Mouse (Mus musculus): Measurements from ENCODE around the gene Tnfrsf8.
"Not testable (repeated sequence)": the region's sequence is repeated elsewhere in the genome, so short reads cannot be mapped to it uniquely, and the experiment has no call there.

Gene Tnfrsf8

DNA sequence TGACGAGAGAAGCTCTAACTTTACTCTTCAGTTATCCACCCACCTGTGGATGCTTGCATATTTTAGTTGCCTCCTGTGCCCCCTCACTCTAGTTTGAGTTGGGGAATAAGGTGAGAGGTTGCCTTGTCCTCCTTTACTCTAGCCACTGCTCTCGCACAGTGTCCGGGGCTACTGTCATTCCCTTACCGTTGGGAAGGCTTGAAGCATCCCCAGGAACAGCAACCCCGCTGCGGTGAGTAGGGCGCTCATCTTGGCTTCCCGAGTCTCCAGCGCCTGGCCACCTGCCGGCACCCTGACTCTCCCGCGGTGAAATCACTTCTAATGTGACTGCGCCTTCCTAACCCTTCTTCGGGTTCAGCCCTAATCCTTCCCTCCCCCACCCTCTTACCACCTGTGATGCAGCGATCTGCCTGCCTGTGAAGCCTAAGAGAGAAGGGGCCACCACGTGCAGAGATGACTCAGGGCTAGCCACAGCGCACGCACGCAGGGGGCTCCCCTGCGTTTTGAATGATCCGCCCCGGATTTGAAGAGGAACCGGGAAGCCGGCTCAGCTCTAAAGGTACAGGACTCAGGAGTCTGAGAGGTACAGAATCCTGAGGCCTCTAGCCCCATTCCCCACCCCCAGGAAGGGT, at the start of gene Tnfrsf8:
Tnfrsf8 (minus strand) TSS at position 329 of the 632 bp plus-strand sequence.
- DNase-seq (ENCODE audit: low spot score in 2 of 2) = peak; percentile 67 to 77

DNA sequence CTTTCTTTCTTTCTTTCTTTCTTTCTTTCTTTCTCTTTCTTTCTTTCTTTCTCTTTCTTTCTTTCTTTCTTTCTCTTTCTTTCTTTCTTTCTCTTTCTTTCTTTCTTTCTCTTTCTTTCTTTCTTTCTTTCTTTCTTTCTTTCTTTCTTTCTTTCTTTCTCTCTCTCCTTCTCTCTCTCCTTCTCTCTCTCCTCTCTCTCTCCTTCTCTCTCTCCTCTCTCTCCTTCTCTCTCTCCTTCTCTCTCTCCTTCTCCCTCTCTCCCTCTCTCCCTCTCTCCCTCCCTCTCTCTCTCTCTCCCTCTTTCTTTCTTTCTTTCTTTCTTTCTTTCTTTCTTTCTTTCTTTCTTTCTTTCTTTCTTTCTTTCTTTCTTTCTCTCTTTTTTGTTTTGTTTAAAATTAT, 46.7 kb upstream of the Tnfrsf8 start:
- not testable (repeated sequence) for DNase-seq (ENCODE audit: low spot score in 2 of 2)

DNA sequence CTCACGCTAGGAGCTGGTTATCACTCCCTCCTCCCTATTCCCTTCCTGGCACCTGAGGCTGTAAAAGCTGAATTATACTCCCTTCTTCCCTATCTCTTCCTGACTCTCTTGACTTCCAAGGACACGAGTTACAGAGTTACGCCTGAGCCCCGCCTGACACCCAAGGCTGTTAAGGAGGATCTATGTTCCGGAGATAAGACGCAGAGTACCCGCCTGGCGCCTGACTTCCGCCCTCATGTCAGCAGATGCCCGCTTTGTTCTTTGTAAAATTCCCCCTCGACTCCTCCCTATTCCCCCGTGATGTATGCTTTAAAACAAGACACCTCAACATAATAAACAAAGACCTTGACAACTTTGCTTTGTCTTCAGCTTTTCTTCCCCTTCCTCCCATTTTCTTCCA, 46.1 kb upstream of the Tnfrsf8 start:
- peak; percentile 46 to 47 for DNase-seq (ENCODE audit: low spot score in 2 of 2)

DNA sequence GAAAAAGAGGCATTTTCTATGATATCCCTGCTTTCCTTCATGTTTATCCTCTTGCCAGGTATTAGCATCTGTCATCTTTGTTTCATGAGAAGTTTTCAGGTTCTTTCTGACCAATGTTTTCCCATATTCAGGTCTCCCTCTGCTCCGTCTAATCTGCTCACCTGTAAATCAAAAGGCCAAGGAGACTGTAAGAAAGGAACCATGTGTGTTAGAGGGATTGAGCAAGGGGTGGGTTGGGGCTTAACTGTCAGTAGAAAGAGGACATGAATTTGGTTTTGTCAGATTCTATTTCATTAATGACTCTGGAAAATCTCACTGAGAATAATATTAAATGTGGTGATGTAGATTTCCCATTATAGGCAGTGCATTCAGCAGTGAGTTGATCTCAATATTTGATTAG, 45.6 kb upstream of the Tnfrsf8 start:
- no peak for DNase-seq (ENCODE audit: low spot score in 2 of 2)

DNA sequence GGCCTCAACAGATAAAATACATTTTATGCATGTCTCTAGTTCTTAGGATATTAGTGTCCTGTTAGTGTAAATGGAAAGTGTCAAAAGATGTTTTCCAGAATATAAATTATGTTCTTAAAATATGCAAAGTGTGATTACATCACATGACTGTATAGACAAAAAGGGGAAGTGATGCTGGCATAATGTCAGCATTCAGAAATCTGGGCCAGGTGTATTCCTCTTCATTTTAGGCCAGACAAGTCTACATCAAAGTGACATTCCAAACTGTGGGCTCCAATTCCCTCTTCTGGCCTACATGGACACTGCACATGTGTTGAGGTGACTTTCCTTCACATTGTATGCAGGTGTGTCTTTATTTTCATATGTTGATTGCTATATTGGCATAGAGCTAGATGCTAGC, 41.3 kb upstream of the Tnfrsf8 start:
- no peak for DNase-seq (ENCODE audit: low spot score in 2 of 2)

DNA sequence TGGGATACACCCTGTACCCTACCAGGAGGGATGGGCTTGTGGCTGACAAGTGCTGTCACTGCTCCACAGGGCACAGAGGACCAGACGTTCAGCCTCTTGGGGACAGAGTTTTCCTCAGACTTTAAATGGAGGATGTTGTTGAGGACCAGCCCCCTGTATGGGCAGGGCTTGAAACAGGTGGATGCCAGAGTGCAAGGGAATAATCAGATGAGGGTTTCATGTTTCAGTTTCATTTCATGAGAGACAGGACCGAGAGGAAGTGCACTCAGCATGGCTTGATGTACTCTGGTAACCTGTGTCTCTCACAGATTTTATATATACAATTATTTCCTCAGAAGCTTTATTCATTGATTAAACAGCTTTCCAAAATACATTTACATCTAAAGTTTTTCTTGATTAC, 38.9 kb upstream of the Tnfrsf8 start:
- DNase-seq (ENCODE audit: low spot score in 2 of 2) = no peak

DNA sequence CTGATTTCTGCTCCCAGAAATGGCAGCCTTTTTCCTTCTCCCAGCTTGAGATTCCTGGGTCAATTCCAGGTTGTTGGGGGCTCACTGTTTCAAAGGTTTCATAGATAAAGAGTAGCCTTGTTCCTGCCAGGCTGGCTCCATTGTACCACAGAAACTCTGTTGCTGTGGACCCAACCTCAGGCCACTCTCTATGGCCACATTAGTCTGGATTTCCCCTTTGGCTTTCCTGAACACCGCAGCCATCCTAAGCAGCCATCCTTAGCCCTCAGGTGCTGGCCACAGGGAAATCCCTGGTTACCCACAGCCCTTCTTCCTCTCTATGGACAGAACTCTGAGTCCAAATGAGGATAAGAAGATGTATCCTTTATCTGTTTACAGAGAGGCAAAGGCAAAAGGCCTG, 30.0 kb upstream of the Tnfrsf8 start:
- no peak for DNase-seq (ENCODE audit: low spot score in 2 of 2)

DNA sequence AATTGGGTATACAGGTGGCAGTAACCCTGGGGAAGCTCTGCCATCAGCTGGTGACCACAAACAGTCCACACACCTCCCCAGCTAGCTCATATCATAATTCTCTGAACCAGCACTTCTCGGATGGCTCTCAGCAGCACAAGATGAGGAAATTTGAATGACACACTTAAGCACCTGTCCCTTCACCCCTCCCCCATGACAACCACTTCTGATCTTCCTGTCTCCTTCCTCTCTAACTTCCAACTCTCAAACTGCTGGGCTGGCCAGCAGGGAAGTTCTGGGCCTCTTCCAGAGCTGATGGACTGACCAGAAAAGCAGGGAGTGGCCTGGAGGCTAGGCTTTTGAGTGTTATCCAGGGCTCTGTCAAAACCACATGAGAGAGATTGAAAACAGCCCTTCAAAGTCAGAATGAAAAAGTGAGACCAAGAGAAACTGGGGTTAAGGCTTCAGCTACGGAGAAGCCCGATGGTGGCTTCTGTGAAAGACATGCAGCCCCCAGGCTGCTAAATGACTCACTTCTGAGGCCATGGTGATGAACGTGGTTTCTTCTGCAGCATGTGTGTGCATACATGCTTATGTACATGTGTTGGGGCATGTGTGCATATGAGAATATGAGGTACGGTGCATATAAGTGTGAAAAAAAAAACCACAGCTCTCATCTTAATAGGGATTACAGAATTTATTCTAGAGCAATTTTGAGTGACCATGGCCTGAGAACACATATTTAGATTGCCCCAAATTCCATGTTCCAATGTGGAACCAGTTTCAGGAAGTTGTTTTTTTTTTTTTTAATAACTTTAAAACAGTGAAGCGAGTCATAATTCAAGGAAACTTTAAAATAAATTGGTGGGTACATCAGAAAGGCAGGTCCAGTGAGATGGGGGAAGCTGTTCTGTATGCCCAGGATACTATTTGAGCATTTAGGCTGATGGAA, 27.2 kb upstream of the Tnfrsf8 start:
- DNase-seq (ENCODE audit: low spot score in 2 of 2) = peak; percentile 72

DNA sequence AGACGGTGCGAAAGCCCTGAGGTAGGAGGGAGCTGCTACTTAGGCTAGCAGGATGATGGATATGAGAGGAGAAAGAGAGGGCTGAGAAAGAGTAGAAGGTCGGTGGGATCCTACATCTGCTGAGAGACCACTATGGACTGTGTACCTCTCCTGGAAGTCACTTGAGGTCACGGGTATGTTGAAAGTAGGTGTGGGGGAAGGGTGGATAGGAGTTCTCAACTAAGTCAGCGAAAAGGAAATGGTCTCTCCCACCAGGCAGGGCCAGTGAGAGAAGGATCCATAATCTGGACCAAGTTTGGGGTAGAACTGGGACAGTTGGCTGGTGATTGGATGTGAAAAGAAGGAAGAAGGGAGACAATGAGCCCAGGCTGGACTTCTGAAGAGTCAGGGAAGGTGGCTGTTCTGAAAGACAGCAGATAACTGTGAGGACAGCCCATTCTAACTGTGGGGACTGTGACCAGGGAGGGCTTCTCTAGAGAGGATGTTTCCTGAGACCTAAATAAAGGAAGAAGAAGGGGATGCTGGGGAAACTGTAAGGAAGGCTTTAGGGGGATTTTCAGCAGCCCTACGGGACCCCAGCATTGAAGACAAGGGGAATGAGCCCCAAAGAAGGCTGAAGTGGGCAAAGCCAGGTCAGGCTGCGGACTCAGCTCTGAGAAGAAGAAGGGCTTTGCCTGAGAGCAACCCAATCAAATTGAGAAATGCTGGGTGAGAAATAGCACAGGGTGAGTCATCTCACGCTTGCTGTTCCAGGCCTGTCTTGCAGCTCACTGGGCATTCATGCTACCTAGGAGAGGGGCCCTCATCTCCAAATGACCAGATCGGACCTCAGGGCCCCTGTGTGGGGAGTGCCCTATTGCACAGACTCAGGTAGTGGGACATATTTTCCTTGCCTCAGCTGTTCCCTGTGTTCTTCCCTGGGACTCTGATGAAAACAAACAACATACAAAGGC, 23.2 kb upstream of the Tnfrsf8 start:
- DNase-seq (ENCODE audit: low spot score in 2 of 2) = no peak

DNA sequence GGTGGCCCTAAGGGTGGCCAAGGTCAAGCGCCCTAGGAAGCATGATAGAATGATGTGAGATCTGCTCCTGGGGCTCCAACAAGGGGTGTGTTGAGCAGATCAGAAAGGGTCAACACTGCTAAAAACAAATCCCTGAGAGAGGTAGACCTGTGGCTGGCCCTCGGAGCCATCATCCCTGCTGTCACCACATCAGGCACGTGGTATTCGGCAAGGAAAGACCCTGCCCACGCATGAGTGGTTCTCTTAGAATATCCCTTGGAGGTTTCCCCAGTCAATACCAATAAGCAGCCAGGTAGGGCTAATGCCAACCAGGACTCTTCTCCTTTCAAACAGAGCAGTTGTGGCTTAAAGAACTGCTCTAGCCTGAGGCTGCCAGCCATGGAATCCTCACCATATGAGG, 21.6 kb upstream of the Tnfrsf8 start:
- no peak for DNase-seq (ENCODE audit: low spot score in 2 of 2)

DNA sequence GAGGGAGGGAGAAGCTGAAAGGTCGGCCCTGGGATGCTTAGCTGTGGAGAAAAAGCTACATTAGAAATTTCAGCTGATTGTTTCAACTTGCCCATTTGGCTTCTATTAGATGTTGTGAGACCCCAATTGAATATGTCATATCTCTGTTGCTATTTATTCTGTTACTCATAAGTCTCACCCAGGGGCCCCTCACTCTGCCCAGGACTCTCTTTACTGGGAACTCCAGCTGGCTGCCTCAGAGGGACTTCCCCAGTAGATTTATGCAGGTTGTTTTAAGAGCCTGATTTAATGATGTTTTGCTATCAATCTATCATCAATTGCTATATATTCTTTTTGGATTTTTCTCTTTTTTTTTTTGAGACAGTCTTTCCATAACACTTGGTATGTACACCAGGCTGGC, 21.1 kb upstream of the Tnfrsf8 start:
- no peak for DNase-seq (ENCODE audit: low spot score in 2 of 2)

DNA sequence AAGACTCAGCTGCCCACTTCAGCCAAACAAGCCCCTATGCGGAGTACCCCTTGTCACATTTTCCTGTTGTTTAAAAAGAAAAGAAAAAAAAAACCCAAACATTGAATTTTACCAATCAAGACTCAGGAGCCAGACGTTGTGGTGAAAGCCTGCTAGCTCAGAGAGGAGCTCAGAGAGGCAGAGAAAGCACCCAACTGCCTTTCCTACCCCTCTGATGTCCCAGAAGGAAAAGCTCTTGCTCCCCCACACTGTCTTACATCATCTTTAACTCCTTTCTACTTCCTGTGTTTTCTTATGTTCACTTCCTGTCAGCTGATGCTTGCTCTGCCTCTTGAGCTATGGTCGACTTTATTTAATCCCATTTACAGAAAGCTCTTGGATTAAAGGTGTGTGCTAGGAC, 8.7 kb upstream of the Tnfrsf8 start:
- no peak for DNase-seq (ENCODE audit: low spot score in 2 of 2)

DNA sequence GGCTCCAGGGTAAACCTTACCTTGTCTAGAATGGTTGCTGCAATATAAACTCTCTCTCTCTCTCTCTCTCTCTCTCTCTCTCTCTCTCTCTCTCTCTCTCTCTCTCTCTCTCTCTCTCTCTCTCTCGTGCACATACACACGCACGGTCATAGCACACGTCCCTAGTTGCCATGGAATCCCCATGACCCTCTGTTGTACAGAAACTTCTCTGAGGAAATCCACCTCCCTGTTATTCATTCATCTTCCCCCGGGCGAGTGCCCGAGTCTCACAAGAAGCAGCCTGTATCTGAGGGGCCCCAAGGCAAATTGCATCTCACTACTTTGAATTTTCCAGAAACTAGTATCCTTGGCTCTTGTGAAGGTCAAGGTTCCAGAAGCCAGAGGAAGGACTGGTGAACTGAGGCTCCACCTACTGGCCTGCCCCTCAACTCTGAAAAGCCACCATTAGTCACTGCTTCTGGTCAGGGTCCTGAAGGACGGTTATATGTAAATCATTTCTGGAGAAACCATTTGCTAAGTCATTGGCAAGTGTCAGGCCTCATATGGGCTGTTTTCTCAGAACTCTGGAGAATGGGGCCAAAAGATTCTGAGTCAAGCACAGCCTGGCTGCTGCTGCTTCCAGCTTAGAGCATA, 8.1 kb upstream of the Tnfrsf8 start:
- DNase-seq (ENCODE audit: low spot score in 2 of 2) = no peak

DNA sequence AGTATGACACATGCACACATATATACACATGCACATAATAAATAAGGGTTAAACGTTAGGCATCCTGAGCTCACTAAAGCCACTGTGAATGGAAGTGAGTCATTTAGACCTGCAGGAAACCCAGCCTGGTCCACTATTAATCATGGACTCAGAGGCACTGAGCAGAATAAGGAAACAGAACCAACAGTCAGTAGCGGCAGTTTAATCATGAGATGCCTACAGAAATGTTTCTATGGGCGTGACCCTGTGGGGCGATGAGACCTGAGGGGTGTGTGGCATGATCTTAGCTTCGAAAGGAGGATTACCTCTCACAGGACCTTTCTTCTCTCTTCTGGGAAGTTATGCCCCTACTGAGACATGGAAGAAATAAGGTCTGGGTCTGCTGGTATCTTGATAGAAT, 7.2 kb upstream of the Tnfrsf8 start:
- DNase-seq (ENCODE audit: low spot score in 2 of 2) = no peak

DNA sequence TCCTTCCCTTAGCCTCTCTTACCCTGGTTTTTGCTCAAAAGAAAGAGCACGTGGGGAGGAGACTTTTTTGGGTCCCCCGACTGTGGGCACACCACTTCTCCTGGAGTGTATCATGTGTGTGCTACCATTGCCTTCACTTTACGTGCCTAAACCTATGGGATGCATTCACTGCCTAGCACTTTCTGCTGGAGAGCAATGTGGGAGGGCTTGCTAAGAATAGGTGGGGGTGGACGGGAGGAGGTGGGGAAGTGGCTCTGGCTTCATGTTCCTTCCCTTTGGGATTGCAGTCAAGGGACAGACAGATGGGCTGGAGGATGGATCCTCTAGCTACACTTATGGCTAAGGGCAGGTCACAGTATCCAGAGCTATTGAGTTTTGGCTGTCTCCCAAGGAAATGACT, 5.7 kb upstream of the Tnfrsf8 start:
- DNase-seq (ENCODE audit: low spot score in 2 of 2) = no peak

DNA sequence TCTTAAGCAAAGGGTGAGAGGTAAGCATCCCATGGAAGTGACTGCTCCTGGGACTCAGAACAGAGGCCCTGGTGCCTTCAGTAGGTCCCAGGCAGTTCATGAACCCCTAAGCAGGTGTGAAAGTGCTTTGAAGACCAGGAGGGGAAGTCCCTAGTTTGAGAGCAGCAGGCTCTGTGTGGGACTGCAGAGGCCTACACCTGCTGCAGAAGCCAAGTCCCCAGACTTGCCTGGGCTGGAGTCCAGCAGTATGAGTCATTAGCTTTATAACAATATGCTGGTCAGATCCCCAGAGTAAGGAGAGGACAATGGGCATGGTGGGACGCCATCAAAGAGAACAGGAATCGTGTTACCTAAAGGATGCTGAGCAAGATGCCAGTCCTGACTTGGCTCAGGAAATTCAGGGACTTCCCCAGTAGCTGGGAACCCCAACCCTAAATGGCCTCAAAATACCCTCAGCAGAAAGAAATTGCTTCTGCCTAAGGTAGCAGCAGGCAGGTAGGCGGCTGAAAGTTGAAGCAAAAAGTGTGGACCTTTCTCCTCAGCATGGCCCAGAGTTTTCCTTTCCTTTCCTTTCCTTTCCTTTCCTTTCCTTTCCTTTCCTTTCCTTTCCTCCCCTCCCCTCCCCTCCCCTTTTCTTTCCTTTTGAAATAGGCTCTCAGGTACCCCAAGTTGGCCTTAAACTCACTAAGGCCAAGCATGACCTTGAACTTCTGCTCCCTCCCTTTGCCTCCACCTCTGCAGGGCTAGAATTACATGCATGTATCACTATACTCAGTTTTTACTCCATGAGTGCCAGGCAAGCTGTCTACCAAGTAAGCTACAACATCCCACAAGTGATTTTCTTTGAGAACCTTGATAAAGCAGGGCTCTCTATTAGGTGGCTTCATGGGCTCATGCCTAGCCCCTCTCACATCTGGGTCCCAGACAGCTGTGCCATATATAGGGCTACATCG, 4.6 kb upstream of the Tnfrsf8 start:
- peak; percentile 54 to 59 for DNase-seq (ENCODE audit: low spot score in 2 of 2)

DNA sequence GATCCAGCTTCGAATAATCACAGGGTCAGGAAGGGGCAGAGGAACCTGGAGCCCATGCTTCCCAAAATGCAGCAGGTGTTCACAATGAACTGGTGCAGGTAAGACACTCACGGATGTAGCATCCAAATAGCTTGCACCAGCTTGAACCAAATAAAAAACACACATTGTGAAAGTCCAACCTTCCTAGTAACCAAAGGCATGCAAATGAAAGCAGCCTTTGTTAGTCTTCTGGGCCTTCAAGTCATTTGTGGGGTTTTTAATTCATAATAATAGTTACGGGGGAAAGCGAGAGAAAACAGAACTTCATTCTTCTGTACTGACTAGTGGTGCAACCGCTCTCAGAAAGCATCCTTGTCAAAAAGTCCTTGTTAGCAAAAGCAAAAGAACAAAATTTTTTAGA, 1.7 kb upstream of the Tnfrsf8 start:
- no peak for DNase-seq (ENCODE audit: low spot score in 2 of 2)

DNA sequence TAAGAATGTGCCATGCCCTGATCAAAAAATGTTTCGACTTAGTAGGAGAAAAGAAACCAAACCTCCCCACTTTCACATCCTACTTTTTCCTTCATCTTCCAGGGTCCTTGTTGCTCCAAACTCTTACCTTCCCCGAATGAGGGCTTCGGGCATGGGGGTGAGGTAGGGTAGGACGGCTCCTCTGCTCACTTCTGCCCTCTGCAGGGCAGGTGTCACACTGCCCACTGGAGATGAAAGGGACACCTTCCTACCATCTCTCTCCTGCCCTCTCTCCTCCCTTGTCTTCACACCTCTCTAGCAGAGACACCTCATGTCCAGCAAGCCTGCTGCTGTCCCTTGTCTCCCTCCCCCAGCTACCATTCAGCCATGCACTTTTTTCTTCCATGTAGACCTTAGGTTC, 998 bp downstream of the Tnfrsf8 start:
- DNase-seq (ENCODE audit: low spot score in 2 of 2) = peak in 1 of 2 experiments; percentile 36

DNA sequence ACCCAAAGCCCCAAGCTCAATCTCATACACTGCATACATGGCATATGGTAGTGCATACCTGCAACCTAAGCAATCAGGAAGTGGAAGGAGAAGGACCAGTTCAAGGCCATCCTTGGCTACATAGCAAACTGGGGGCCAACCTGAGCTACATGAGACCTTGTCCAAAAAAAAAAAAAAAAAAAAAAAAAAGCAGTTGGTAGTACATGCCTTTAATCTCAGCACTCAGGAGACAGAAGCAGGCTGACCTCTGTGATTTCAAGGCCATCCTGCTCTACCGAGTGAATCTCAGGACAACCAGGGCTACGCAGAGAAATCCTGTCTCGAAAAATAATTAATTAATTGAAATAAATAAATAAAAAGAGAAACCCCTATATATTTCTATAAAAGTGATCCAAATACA, 1.7 kb downstream of the Tnfrsf8 start:
- no peak for DNase-seq (ENCODE audit: low spot score in 2 of 2)

DNA sequence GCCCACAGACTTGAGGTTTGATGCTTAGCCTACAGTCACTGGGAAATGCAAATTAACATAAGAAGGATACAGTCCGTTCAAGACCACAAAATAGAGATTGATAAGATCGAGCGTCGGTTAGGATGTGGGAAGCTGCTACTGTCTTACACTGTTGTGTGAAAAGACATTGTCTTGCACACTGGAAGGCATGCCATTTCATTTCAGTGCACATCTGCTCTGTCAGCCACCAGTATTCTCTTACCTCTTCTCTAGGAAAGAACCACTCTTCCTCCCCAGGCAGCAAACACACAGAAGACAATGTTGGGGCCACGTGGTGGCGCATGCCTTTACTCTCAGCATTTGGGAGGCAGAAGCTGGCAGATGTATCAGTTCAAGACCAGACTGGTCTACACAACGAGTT, 2.4 kb downstream of the Tnfrsf8 start:
- DNase-seq (ENCODE audit: low spot score in 2 of 2) = peak; percentile 72
